Mouse (Mus musculus) left cerebral cortex, adult 11 months (tissue): ENCODE results near the gene 4930556J24Rik.
"Not testable (repeated sequence)": the region's sequence is repeated elsewhere in the genome, so short reads cannot be mapped to it uniquely, and the experiment has no call there.

Source experiments
- DNase-seq: peaks from one replicate; pipeline ENCODE4 v3.0.0; 2022; ENCODE audit warnings: low spot score

Gene 4930556J24Rik

DNA sequence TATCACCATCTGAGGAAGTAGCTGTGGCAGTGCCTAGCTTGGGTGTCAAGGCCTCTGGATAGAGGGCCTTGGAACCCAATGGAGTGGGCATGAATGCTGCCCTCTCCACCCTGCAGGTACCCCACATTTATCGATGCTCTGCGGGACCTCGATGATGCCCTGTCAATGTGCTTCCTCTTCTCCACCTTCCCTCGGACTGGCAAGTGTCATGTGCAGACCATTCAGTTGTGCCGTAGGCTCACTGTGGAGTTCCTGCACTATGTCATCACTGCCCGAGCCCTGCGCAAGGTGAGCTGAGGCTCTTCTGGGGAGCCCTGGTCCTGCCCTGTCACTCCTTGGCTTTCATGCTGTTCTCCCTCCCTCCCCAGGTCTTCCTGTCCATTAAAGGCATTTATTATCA lies 3.5 kb downstream of the 4930556J24Rik start:
- DNase-seq: no peak

DNA sequence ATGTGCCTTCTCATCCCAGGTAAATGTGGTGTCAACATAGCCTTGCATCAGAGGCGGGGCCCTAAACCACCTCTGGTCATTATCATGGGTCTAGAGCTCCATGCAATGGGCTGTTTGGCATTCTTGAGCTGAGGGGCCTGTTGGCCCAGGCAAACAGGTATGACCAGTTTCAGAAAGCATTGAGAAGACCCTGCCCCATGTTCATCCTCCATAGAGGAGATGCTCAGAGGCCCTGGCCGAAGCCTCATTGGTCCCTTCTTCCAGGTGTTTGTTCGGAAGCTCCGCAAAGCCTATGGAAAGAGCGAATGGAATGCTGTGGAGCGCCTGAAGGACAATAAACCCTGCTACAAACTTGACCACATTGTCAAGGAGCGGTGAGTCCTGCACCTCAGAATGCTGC lies 6.2 kb downstream of the 4930556J24Rik start:
- no peak for DNase-seq

DNA sequence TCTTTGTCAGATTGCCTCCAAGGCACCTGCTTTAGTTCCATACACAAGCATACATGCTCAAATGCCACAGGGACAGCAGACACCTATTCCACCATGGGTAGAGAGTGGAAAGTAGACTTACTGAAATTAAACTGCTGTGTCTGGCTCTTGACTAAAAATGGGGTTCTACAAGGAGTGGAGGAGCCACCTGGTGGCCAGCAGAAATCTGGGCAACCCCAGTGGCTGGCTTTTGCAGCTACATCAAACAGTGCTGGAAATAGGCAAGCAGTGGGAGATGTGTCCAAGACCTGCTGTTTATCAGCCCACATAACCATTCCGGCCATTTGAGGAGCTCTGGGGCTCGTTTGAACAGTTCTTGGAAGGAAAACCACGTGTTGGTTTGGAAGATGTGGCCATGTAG lies 6.7 kb downstream of the 4930556J24Rik start:
- DNase-seq: no peak

DNA sequence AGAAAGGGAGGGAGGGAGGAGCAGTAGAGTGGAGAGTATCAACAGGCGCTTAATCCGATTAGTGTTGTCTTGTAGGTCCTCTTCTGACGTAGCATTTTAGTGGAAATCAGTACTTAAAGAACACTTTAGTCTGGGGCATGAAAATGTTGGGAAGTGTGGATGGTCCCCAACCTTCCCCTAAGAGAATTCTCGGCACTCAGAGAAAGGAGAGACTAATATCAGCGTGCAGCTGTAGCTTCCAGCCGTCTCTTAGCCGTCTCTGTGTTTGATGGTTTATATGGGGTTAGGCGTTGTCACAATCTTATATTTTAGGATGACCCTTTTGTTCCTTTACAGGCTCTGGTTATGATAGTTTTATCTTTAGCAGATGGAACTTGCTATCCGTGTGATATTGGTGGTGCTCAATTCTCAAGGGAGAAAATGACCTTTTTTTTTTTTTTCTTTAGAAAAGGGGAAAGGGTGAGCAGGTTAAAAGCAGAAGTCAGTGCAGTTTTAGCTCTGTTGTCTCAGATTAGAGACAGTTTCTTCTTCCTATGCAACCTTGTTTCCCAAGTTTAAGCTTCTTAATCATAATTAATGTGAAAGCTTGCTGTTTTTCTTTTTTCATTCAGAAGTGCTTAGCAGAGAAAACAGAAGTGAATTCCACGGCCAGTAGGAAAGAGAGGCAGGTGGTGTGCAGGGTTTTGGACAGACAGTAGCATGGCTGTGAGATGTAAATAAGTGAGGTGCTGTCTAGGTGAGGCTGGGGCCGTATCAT lies 12.0 kb downstream of the 4930556J24Rik start:
- DNase-seq: no peak

DNA sequence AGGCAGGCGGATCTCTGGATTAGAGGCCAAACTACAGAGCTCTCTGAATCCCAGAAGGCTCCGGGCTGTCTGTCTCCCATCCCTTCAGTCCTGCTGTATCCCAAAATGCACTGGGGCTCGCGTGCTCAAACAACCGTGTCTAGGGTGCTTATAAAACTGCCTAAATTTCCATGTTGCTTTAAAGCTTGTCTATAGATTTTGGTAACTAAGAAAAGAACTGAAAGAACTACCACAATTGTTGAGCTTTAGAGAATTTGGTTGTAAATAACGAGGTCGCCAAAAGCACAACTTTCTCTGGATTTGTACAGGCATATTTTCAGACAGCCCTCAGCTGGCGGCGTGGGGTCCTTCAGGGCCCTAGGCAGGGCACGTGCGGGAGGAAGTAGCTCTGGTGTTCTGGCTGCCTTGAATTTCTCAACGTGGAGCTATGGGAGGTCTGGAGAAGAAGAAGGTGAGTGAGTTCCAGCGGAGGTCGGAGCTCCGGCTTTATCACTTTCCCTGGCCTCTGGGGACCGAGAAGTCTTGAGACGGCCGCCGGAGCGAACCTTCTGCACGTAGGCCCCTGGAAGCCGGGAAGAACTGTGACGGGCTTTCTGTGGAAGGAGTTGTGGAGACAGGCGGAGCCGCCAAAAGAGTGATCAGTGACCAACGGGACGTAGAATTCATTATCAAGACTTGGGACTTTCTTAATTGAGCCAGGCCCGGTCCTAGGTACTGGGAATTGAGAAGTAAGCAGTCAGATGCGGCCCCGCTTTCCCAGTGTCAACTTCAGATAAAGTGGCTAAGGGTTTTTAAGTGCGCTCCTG lies 12.8 kb downstream of the 4930556J24Rik start, which contains the start of gene Pes1:
TSS of gene Pes1 (plus strand) at position 366 of the 806 bp plus-strand sequence.
- DNase-seq: peak; percentile 82

DNA sequence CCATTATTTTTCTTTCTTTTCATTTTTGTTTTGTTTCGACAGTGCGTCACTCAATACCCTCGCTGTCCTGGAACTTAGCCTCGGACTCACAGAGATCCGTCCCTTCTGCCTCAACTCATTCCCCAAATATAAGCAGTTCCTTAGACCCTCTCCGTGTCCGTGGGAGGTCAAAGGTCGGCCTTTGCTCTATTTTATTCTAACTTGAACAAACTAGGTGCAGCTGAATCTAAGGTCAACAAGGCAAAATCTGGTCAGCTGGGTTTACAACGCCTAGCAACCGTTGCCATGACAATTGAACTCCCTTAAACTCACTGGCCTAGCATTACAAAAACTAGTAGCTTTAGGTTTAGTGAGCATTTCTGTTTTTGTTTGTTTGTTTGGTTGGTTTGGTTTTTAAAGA lies 13.4 kb downstream of the 4930556J24Rik start:
- no peak for DNase-seq

DNA sequence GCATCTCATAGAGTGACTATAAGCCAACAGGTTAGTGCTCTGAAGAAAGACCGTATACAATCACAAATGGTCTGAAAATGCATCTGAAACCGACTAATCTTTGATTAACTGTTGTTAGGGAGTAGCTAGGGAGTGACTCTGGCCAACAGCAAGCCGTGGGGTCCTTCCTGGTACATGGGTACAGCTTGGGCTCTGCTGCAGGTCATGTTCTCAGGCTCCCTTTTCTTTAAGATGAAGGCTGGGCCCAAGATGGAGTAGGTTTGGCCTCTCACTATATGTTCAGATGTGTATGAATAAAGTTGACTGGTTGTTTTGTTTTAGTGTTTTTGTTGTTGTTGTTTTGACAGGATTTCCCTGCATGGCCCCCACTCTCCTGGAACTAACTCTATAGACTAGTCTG lies 14.8 kb downstream of the 4930556J24Rik start:
- DNase-seq: no peak

DNA sequence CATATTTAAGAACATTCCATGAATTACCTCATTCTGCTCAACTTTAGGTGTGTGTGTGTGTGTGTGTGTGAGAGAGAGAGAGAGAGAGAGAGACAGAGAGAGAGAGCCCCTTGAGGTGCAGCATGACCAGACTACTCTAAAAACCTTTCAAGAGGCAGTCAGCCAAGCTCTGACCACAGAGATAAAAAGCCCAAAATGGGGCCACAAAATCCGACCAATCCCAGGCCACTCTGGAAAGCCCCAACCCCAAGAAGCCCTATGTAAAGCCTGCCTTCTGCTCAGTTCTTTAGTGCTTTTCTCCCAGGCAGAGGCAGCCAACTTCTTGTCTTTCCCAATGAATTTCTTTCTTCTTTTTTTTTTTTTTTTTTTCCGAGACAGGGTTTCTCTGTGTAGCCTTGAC lies 15.7 kb downstream of the 4930556J24Rik start:
- no peak for DNase-seq

DNA sequence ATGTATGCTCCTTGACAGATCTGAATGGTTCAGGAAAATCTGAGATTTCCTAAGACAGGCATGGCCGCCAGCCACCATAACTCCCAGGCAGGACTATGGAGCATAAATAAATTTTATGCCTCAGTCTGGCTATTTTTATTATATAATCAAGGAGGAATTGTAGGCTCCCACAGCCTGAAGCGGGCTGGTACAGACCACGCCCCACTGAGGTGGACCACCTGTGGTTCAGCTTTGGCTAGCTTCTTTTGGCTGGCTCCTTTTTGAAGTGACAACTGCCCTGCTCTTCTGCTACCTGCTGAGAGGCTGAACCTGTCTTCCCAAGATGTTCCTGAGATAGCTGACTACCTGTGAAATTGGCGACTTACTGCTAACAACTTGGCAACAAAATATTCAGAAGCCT lies 21.2 kb downstream of the 4930556J24Rik start:
- DNase-seq: not testable (repeated sequence)

DNA sequence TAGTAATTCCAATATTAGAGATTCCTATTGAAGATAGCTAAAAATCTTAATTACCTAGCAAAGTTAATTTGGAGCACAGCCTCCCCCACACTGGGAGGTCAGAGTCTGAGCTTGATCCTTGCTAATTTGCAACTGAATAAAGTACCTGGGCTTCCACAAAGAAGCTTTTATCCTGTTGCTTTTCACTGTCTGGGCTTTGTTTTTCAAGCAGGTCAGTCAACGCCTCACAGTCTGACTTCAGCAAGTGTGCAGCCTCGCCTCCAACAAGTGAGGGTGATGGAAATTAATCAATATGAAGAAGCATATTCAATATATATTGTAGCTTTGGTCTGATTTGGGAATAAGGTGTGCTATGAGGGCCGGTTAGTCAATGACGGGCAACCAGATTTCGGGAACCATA lies 21.7 kb downstream of the 4930556J24Rik start:
- DNase-seq: not testable (repeated sequence)

DNA sequence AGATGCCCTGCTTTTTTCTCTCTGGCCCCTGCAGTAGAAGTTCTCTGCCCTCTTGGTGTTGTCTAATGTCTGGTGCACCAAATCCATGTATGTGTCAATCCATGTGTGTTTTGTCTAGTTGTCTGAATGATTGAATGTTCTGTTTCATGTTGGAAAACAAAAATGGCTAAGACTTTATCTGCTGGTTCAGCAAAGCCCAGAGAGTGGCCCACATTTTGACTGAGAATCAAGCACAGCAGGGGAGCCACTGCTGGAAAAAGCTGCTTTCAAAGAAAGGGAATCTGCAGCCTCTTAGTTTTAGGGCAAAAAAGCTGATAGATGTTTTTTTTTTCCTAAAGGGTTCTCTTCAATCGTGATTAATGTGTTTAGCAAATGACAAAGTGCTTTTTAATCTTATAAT lies 30.2 kb downstream of the 4930556J24Rik start:
- no peak for DNase-seq

DNA sequence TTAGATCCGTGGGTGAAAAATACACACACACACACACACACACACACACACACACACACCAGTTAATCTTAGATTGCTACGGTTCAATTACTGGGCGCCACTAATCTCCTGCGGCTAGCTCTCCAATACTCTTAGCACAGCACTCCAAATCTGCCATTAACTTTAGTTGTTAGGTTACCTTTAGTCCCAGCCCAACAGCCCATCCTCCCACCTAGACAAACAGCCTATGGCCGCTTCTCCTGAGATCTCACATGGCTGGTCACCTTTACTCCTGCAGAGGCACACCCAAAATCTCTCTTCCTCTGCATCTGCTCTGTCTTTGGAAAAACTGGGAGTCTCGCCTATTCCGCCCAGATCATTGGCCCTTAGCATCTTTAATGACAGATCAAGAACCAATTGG lies 35.2 kb downstream of the 4930556J24Rik start:
- no peak for DNase-seq

DNA sequence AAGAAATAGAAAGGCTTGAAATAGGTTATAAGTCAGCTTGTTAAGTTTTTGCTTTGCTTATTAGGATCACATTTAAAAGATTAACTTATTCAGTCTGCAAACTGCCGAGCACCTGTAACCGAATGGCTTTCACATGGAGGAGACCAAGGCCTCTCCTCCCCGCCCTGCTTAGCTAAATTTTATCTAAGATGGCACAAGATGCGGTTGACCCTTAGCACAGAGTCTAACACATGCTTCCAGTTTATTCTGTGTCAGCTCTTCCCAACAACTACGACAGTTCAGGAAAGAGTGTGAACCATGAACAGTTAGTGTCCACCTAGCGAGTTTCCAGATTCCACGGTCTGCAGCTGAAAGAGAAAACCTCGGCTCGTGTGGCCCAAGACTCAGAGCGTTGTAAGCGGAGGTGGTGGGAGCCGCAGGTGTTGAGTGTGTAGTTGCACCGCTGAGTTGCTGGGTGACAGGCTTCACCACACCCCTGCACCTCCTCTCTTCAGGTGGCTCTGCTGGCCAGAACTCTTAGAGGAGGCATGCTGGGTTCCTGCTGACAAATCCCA lies 39.2 kb downstream of the 4930556J24Rik start:
- DNase-seq: no peak

DNA sequence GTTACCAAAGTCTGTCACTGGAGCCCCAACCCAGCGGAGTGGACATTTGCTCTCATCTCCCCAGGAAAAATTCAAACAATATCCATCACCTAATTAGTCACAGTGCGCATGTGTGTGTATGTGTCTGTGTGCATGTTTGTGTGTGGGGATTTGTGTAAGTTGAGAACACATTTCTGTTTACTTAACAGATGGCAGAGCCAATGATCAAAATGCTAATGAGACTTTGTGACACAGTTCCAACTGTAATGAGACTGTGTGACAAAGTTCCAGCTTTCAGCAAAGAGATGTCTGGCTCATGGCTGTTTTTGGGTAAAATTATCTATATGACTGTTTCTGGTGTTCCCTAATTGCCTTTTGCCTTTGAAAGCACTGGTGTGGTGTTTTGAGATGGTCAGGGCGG lies 40.3 kb downstream of the 4930556J24Rik start:
- no peak for DNase-seq

DNA sequence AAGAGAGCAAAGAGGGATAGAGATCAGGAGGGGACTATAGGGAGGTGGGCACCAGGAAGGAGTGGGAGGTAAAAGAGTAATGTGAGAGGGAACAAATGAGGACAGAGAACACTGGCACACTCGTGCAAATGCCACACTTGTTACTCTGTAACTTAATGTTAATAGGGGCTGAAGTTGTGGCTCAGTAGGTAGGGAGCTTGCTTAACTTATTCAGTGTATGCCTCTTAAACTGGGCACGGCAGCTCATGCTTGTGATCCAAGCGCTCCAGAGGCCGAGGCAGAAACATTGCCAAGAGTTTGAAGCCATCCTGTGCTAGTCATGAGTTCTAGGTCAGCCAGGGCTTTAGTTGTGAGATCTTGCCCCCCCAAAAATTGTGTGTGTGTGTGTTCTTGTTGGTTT lies 41.4 kb downstream of the 4930556J24Rik start:
- no peak for DNase-seq

DNA sequence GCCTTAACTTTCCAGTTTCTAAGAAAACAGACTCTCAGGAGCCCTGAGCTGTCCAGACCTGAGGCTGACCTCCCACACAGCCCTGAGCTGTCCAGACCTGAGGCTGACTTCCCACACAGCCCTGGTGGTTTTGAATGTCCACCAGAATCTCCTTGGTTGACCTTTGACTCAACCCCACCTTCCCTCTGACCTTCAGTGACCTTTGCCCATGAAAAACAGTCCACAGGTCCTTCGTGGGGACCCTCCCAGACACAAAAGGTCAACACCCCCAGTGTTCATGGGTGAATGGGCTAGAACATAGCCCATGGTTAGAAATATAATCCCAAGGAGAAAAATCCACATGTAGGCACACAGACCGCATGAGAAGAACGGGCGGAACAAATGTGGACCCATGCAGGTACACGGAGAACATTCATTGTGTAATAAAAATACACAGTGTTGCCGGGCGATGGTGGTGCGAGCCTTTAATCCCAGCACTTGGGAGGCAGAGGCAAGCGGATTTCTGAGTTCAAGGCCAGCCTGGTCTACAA lies 42.8 kb downstream of the 4930556J24Rik start:
- no peak for DNase-seq

DNA sequence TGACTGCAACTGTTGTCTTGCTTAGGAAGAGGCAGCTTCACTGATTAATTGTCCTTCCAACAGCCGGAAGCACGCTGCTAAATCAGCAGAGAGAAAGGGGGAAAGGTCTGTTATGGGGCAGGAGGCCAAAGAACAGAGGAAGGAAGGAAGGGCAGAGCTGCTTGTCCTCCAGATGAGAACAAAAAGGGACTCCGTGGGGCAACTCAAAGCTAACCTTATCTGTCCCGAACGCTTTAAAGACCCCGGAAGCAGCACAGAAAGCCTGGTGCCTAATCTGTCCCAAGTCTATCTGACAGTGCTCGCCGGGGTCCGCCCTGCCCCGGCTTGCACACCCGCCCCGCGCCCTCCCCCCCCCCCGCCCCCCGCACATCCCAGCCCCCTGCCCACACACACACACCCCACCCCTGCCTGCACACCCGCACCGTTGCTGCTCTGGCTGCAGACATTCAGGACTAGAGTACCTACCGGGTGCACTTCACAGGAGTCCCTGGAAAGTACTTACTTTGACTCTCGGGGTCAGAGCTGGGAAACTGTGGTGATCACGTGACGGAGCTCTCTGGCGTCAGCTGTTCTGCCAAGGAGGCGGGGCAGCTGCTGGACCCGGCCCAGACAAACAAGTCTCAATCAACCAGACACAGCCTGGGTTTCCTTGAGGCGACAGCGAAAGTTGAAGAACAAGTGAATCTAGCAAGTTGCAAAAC lies 44.9 kb downstream of the 4930556J24Rik start, which contains the start of gene Tcn2:
TSS of gene Tcn2 (minus strand) at position 649 of the 701 bp plus-strand sequence.
- peak; percentile 53 for DNase-seq

DNA sequence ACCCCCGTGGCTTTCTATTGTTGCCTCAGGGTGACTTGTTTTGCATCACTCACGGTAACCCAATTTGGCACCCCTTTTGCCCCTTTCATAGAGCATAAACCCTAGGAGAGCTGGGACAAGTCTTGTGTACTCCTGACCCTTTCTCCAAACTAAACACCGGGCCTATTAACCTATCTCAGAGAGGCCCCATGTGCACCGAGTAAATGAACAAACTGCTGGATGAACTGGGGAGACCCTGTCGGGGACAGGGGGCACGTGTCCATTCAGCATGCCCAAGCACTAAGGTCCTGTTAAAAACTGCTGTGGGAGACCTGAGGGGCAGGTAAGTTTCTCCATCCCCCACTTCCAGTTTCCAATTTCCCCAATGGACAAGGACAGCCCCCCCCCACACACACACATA lies 45.6 kb downstream of the 4930556J24Rik start:
- no peak for DNase-seq

DNA sequence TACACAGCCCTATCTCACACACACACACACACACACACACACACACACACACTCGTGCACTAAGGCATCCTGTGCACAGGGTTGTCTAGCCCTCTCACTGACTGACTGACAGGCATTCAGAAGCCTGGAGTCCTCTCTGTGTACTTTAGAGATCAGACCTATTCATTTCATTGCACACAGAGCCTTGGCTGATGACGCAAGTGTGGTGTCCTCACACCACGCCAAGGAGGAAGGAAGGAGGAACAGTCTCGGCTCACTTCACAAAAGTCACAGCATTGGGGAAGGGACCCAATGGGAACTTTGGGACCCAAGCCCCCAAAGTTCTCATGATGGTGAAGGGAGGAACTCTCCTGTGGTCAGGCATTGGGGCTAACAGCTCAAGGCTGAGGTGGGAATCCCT lies 46.6 kb downstream of the 4930556J24Rik start:
- DNase-seq: no peak

DNA sequence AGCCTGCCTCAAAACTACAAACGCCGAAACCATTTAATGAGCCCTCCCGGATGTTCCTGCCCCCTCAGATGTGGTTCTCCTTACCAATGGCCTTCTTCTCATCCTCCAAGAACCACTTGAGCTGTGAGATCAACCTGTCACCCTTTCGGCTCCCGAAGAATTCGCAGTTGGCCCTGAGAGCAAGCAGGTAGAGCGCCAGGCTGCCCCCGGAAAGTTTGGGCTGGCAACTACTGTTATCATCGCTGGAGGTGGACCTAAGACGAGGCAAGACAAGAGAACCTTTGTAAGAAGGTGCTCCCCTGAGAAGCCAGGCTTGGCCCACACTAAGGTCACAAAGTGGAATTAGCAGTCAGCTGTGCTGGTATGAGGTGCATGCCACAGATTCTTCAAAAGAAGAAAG lies 50.7 kb downstream of the 4930556J24Rik start:
- no peak for DNase-seq

DNA sequence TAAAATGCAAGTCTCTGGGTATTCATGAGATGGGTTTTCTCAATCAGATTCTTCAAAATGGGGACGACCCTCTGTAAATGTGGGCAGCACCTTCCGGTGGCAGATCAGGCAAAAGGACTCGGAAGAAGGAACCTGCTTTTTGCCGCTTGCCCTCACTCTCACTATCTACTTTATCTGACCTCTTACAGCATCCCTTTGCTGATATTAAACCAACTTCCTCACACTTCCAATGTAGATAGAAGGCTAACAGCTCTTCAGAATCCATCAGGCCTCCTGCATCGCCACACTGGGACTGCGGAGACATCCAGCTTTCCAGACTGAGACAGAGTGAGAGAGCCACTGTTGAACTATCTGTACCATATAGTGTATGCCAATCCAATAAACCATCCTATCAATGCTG lies 53.8 kb downstream of the 4930556J24Rik start:
- DNase-seq: no peak

DNA sequence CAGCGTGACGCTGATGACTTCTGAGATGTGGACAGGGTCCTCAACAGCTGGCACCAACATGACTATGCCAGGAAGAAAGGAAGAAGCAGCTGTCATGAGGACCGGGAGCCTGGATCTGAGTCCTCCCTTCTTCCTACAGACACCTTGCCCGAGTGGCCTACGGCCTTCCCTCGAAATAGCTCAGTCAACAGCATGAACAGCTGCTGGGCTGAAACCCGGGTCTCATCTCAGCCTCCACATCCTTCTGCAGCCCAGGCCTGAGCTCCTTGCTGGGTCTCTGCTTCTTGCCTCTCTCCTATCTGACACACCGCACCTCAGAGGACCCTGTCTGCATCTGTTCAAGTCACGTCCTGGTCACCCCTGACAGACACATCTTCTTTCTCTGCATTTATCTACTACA lies 54.5 kb downstream of the 4930556J24Rik start:
- DNase-seq: no peak
